Mouse (Mus musculus) erythroblast, embryonic 14.5 days (primary cell): ENCODE results near the gene Mybpc1.

Source experiments
- GATA1 ChIP-seq: IDR thresholded peaks from 2 replicates; pipeline ENCODE4 v1.6.1; 2012; ENCODE audit warnings: low read length, inconsistent platforms, mixed read lengths
- TAL1 ChIP-seq: IDR thresholded peaks from 3 replicates; pipeline ENCODE4 v1.6.1; 2012; ENCODE audit warnings: low read length, inconsistent platforms, mixed read lengths

DNA sequence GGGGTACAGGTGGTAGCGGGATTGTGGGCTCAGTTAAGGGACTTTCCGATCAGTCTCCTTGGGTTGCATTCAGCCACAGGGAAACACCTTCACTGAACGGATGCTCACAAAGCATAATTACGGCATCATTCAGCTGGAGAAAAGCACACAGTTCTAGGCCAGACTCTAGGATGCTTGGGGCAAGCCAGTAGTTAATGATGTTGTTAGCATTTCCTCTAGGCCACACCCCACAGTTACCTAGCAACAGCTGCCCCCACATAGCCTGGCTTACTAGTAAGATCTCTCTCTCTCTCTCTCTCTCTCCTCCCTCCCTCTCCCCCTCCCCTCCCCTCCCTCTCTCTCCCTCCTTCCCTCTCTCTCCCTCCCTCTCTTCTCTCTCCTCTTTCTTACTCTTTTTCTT, 22.1 kb upstream of the Mybpc1 start:
- no peak for TF ChIP-seq TAL1
- TF ChIP-seq GATA1, result no peak
